Mouse (Mus musculus) embryonic facial prominence, embryonic 13.5 days (tissue): Measurements from ENCODE around the gene Sgf29. TPM values are rescaled to one million over a fixed set of nuclear protein-coding genes. Genes with fewer than 3 reads are reported as not detected.

ENCODE experiments used
- ATAC-seq: fragments of 200-750 bp; cut with Nextera tagmentation; 2 replicates; pipeline ENCODE4 v1.8.0; 2017; ENCODE audit warnings: low read depth; ENCODE audit not compliant: insufficient number of reproducible peaks, insufficient read depth, low FRiP score, low TSS enrichment
- H3K27ac ChIP-seq: fragments of 300-500 bp; sonication (generic); 2 replicates; pipeline ENCODE4 v1.5.1; 2015; ENCODE audit warnings: moderate library complexity, mild to moderate bottlenecking, inconsistent platforms
- H3K27me3 ChIP-seq: fragments of 300-500 bp; sonication (generic); 2 replicates; pipeline ENCODE4 v1.6.1; 2015; ENCODE audit warnings: mild to moderate bottlenecking, inconsistent platforms
- H3K36me3 ChIP-seq: fragments of 300-500 bp; sonication (generic); 2 replicates; pipeline ENCODE4 v1.6.1; 2015; ENCODE audit warnings: mild to moderate bottlenecking, inconsistent platforms
- H3K4me1 ChIP-seq: fragments of 300-500 bp; sonication (generic); 2 replicates; pipeline ENCODE4 v1.6.1; 2015; ENCODE audit warnings: inconsistent platforms
- H3K4me2 ChIP-seq: fragments of 300-500 bp; sonication (generic); 2 replicates; pipeline ENCODE4 v1.6.1; 2015; ENCODE audit warnings: moderate library complexity, mild to moderate bottlenecking, inconsistent platforms
- H3K4me3 ChIP-seq: fragments of 300-500 bp; sonication (generic); 2 replicates; pipeline ENCODE4 v1.5.1; 2015; ENCODE audit warnings: mild to moderate bottlenecking, inconsistent platforms
- H3K9ac ChIP-seq: fragments of 300-500 bp; sonication (generic); 2 replicates; pipeline ENCODE4 v1.6.1; 2015; ENCODE audit warnings: mild to moderate bottlenecking, inconsistent platforms
- H3K9me3 ChIP-seq: fragments of 300-500 bp; sonication (generic); 2 replicates; pipeline ENCODE4 v1.6.1; 2016; ENCODE audit warnings: inconsistent platforms
- whole genome bisulfite sequencing: fragments of 180-500 bp; shearing (Covaris S2); methylation state at CpG from one replicate; pipeline ENCODE4 v1.1.7; 2015; ENCODE audit warnings: mixed read lengths; 5-methylcytosine and 5-hydroxymethylcytosine counted together
- polyA plus RNA-seq: library from polyadenylated mRNA; unstranded; fragments of >200 nt; fragmentation: Nextera tagmentation; extraction: Ambion mirVana; gene quantifications from 2 replicates; pipeline ENCODE4 v1.2.1, GENCODE M21; 2015

The Sgf29 gene
- polyA plus RNA-seq = 48.9 and 62.9 TPM in 2 replicates

GRCm38 (mm10) chr7:126649231-126650051 lies at the start of gene Sgf29:
Sgf29 (plus strand) TSS chr7:126649309.
- peak within 1 kb of the TSS; percentile 61 for H3K4me3 ChIP-seq
- ATAC-seq = peak; percentile 94
- H3K27ac ChIP-seq = peak within 1 kb of the TSS; percentile 94
- peak within 1 kb of the TSS; percentile 80 for H3K9ac ChIP-seq
- H3K4me2 ChIP-seq = peak within 1 kb of the TSS; percentile 79
- H3K36me3 ChIP-seq = no peaks in the 10 kb centered on the region
- 1% methylated on average over 57 of the region's 57 CpGs for WGBS
- peaks cover 7% of the 10 kb centered on the region for H3K4me1 ChIP-seq
- H3K9me3 ChIP-seq = no peaks in the 10 kb centered on the region
- H3K27me3 ChIP-seq = no peaks in the 10 kb centered on the region

- no peak overlapping the region for H3K4me3 ChIP-seq
- H3K9me3 ChIP-seq = no peaks in the 10 kb centered on the region
- no peak overlapping the region for H3K9ac ChIP-seq
- no peaks in the 10 kb centered on the region for H3K27me3 ChIP-seq
- no peak overlapping the region for H3K4me2 ChIP-seq
- ATAC-seq = no peak
- no peaks in the 10 kb centered on the region for H3K4me1 ChIP-seq
- no peak overlapping the region for H3K27ac ChIP-seq
- no peaks in the 10 kb centered on the region for H3K36me3 ChIP-seq
- 29% methylated on average over 5 of the region's 5 CpGs for WGBS
These were observed 47.2 kb upstream of the Sgf29 start for GRCm38 (mm10) chr7:126601896-126602295.

GRCm38 (mm10) chr7:126602650-126603049 lies 46.5 kb upstream of the Sgf29 start:
- H3K4me3 ChIP-seq = no peak overlapping the region
- no peaks in the 10 kb centered on the region for H3K27me3 ChIP-seq
- WGBS = 73% methylated on average over 3 of the region's 3 CpGs
- no peak overlapping the region for H3K27ac ChIP-seq
- no peak overlapping the region for H3K9ac ChIP-seq
- ATAC-seq = no peak
- H3K36me3 ChIP-seq = no peaks in the 10 kb centered on the region
- H3K9me3 ChIP-seq = no peaks in the 10 kb centered on the region
- H3K4me1 ChIP-seq = no peaks in the 10 kb centered on the region
- H3K4me2 ChIP-seq = no peak overlapping the region

- ATAC-seq = no peak
- no peak overlapping the region for H3K9ac ChIP-seq
These were observed 42.5 kb upstream of the Sgf29 start for GRCm38 (mm10) chr7:126606611-126607010.

GRCm38 (mm10) chr7:126607064-126607463 lies 42.0 kb upstream of the Sgf29 start:
- no peaks in the 10 kb centered on the region for H3K27me3 ChIP-seq
- no peaks in the 10 kb centered on the region for H3K36me3 ChIP-seq
- 67% methylated on average over 3 of the region's 3 CpGs for WGBS
- H3K4me3 ChIP-seq = no peak overlapping the region
- no peak overlapping the region for H3K9ac ChIP-seq
- no peaks in the 10 kb centered on the region for H3K9me3 ChIP-seq
- no peak overlapping the region for H3K4me2 ChIP-seq
- H3K27ac ChIP-seq = no peak overlapping the region
- ATAC-seq = no peak
- no peaks in the 10 kb centered on the region for H3K4me1 ChIP-seq

More at GRCm38 (mm10) chr7:126606611-126607010, 42.5 kb upstream of the Sgf29 start:
- no peaks in the 10 kb centered on the region for H3K4me1 ChIP-seq
- no peaks in the 10 kb centered on the region for H3K36me3 ChIP-seq
- 68% methylated on average over 5 of the region's 5 CpGs for WGBS
- H3K9me3 ChIP-seq = no peaks in the 10 kb centered on the region
- no peak overlapping the region for H3K4me2 ChIP-seq
- no peak overlapping the region for H3K4me3 ChIP-seq
- H3K27ac ChIP-seq = no peak overlapping the region
- no peaks in the 10 kb centered on the region for H3K27me3 ChIP-seq

- H3K27ac ChIP-seq = no peak overlapping the region
- H3K27me3 ChIP-seq = no peaks in the 10 kb centered on the region
- H3K36me3 ChIP-seq = no peaks in the 10 kb centered on the region
- no peak for ATAC-seq
- no peak overlapping the region for H3K9ac ChIP-seq
- 77% methylated on average over 5 of the region's 5 CpGs for WGBS
- no peak overlapping the region for H3K4me2 ChIP-seq
- no peaks in the 10 kb centered on the region for H3K4me1 ChIP-seq
- H3K9me3 ChIP-seq = no peaks in the 10 kb centered on the region
- no peak overlapping the region for H3K4me3 ChIP-seq
These were observed 41.3 kb upstream of the Sgf29 start for GRCm38 (mm10) chr7:126607796-126608195.

GRCm38 (mm10) chr7:126612736-126613135 lies 36.4 kb upstream of the Sgf29 start:
- no peak for ATAC-seq
- no peak overlapping the region for H3K27ac ChIP-seq
- 72% methylated on average over 3 of the region's 3 CpGs for WGBS

GRCm38 (mm10) chr7:126616707-126617106 lies 32.4 kb upstream of the Sgf29 start:
- no peak overlapping the region for H3K27ac ChIP-seq
- no peak overlapping the region for H3K4me2 ChIP-seq
- WGBS = 64% methylated on average over 3 of the region's 3 CpGs
- H3K9me3 ChIP-seq = no peaks in the 10 kb centered on the region
- H3K27me3 ChIP-seq = no peaks in the 10 kb centered on the region
- H3K4me3 ChIP-seq = no peak overlapping the region
- H3K36me3 ChIP-seq = no peaks in the 10 kb centered on the region
- ATAC-seq = no peak
- H3K4me1 ChIP-seq = 0 out of 2 replicates have a peak, but pooled peaks cover 4% of the 10 kb centered on the region
- no peak overlapping the region for H3K9ac ChIP-seq

More at GRCm38 (mm10) chr7:126612736-126613135, 36.4 kb upstream of the Sgf29 start:
- H3K4me3 ChIP-seq = no peak overlapping the region
- H3K4me2 ChIP-seq = no peak overlapping the region
- no peaks in the 10 kb centered on the region for H3K36me3 ChIP-seq
- no peak overlapping the region for H3K9ac ChIP-seq
- H3K4me1 ChIP-seq = no peaks in the 10 kb centered on the region
- no peaks in the 10 kb centered on the region for H3K9me3 ChIP-seq
- H3K27me3 ChIP-seq = no peaks in the 10 kb centered on the region

GRCm38 (mm10) chr7:126619559-126620275 lies 29.4 kb upstream of the Sgf29 start:
- Histone ChIP-seq H3K4me2 (no peak overlapping the region), H3K27ac (no peak overlapping the region), H3K4me3 (no peak overlapping the region), H3K4me1 (0 out of 2 replicates have a peak, but pooled peaks cover 4% of the 10 kb centered on the region), H3K36me3 (no peaks in the 10 kb centered on the region), H3K9me3 (no peaks in the 10 kb centered on the region), H3K9ac (no peak overlapping the region), H3K27me3 (no peaks in the 10 kb centered on the region)
- WGBS = 46% methylated on average over 10 of the region's 10 CpGs
- ATAC-seq = no peak

- Histone ChIP-seq H3K9ac (no peak overlapping the region), H3K36me3 (no peaks in the 10 kb centered on the region)
These were observed 27.4 kb upstream of the Sgf29 start for GRCm38 (mm10) chr7:126621452-126622359.

GRCm38 (mm10) chr7:126623381-126623780 lies 25.7 kb upstream of the Sgf29 start:
- no peaks in the 10 kb centered on the region for H3K27me3 ChIP-seq
- no peak overlapping the region for H3K27ac ChIP-seq
- H3K9ac ChIP-seq = no peak overlapping the region
- no peak overlapping the region for H3K4me3 ChIP-seq
- peaks cover 16% of the 10 kb centered on the region for H3K4me1 ChIP-seq
- H3K4me2 ChIP-seq = no peak overlapping the region
- no peaks in the 10 kb centered on the region for H3K9me3 ChIP-seq
- no peaks in the 10 kb centered on the region for H3K36me3 ChIP-seq
- ATAC-seq = no peak
- 83% methylated on average over 1 of the region's 1 CpGs for WGBS

More at GRCm38 (mm10) chr7:126621452-126622359, 27.4 kb upstream of the Sgf29 start:
- WGBS = 84% methylated on average over 9 of the region's 9 CpGs
- Histone ChIP-seq H3K27me3 (no peaks in the 10 kb centered on the region), H3K4me3 (no peak overlapping the region), H3K27ac (no peak overlapping the region), H3K4me1 (peaks cover 11% of the 10 kb centered on the region), H3K4me2 (no peak overlapping the region), H3K9me3 (no peaks in the 10 kb centered on the region)
- ATAC-seq = no peak
